Mouse (Mus musculus): ENCODE measurements around the gene Ap2a2.

Gene Ap2a2

DNA sequence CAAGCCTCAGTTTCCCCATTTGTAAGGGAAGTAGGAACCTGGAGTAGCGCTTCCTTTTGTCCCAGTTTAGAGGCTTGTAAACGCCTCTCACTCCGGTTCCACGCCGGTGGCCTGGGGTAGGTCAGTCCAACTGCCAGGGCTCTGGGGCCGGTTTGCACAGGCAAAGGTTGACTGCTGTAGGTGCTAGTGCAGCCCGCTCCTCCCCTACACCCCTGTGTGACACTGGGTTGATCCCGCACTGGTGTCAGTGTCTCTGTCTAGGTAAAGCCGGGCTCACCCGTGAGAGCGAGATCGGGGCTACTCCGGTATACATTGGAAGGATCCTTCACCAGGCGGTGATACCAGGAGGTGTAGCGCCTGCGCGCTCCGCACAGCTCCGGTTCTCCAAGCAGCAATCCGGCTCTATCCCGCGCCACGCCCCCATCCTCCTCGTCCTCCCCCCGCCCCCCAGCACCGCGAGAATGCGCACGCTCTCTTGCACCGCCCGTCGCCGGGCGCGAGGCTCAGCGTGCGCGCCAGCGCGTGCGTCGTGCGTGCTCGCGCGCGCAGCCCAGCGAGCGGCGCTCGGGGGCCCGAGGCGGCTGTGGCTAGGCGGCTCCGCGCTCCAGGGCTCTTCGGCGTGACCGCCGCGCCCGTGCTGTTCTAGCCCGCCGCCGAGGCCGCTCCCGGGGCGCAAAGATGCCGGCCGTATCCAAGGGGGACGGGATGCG, at the start of gene Ap2a2:
TSS of gene Ap2a2 (plus strand) at position 492 of the 710 bp plus-strand sequence.
- DNase-seq: peak; percentile 89 to 92

DNA sequence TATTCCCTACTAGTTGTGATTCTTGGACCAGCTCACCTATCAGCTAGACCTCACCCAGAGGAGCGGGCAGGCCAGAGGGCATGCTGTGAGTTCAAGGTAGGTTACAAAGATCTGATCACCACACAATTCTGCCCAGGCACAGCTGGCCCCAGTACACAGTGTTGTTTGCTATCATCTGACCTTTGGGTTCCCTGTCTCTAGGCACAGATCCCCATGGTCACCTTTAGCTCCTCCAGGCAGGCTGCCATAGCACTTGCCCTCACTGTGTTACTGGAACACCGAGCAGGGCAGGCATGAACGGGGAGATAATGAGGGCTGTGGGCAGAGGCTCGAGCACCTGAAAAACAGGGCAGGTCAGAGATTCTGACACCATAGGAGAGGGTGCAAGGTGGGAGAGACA, 44.3 kb upstream of the Ap2a2 start:
- DNase-seq: peak in 1 of 2 experiments; percentile 7

DNA sequence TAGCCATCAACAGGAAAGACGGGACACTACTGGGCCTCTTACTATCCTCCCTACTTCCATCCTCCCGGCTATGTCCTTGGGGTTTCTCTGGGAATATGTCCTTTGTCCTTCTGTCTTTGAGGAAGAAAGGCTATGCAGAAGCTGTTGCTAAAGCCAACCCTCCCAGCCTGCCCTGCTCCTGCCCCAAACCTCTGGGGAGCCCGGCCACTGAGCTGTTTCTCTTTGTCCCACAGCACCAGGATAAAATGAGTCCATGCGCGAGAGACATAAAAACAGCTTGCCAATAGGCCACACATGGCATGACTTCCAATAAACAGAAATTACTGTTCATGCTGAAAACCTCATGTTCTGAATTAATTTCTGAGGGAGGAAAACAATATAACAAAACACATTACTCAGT, 43.7 kb upstream of the Ap2a2 start:
- no peak for DNase-seq

DNA sequence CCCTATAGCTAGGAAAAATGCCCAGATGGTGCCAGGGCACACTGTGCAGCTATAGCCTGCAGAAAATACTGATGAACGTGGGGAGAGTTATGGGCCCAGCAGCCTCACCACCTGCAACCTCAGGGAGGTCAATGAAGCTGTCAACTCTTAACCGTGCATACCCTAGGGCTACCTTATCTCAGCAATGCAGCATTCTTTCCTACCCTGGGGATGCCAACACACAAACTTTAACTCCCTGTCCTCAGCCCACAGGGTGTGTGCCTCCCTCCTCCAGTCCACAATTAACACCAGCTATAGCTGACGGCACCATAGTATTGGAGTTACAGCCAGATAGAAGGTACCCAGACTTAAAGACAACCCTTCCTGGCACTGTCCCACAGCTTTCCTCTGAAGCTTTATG, 43.0 kb upstream of the Ap2a2 start:
- DNase-seq: no peak

DNA sequence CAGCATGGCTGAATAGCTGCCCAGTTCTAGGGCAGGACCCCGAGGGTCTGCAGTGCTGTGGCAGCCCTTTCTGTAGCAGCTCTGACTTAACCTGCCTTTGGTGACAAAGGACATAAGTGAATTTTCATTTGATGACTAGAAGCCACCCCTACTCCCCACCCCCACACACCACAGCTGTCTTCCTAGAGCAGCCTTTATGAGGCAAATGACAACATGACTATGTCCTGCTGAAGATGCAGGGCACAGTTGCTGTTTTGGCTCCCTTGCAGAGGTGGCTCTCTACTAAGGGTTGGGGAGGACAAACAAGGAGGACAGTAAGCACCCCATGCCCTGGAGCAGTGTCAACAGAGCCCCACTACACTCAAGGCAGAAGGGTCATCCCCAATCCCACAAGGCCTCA, 42.2 kb upstream of the Ap2a2 start:
- no peak for DNase-seq

DNA sequence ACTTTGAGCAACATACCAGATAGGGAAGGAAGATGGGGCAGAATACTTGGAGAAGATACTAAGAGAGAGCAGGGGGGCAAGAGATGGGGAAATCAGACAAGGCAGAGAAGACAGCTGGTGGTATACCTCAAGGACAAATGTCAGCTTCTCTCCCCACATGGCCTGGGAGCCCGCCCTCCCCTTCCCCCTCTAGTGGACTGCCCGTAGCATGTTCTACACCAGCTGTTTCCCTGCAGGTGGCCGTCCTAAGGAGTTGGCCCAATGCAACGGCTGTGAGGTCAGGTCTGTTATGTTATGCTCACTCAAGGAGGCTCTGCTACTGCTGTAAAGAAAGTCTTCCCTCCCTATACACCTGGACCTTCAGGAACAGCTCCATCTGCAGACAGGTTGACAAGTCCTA, 39.0 kb upstream of the Ap2a2 start:
- DNase-seq: no peak

DNA sequence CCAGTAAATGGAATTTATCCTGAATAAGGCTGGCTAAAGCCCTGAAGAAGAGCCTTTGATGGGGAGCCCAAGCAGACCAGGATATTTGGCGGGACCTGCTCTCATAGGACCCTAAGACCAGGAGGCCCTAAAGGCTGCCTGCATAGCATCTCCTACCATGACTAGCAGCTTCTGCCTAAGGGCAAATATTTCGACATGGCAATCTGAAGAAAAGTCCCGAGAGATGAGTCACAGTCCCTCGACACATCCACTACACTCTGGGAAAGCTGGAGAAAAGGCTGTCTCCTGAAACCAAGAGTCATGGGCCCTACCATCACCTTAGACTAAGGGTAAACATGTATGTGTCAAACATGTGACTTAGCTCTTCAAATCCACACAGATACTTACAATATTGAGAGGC, 37.7 kb upstream of the Ap2a2 start:
- no peak for DNase-seq

DNA sequence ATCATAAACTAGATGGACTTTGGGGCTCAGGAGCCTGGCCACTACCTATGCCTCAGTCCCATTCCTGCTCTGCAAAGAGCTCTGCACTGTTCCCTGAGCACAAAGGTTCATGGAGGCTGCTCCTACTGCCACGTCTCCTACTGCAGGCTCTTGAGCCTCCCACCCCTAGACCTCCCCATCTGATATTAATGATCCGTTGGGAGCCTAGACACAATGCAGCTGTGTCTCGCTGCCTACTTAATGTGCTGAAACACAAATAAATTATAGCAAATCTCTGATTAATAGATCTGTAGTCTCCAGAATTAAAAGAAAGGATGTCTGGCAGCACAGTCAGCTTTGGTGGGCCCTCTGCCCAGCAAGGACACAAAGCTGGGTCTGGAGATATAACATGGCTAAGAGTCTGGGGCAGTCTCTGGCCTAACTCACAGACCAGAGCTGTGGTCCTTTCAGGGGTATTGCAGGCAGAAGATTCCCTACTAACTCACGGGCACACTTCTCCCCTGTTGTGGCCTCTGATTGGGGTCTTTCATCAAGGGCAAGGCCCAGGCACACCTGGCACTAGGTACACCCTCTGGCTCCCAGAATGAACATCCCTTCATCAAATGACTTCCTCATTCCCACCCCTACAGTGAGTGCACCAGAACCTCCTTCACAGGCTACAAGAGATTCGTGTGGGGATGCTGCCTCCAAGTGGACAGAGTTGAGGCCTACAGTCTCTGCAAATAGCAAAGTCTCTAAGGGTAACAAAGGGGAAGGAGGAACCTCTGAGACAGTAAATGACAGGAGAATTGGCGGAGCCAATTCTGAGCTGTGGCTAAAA, 37.0 kb upstream of the Ap2a2 start:
- peak; percentile 77 to 79 for DNase-seq

DNA sequence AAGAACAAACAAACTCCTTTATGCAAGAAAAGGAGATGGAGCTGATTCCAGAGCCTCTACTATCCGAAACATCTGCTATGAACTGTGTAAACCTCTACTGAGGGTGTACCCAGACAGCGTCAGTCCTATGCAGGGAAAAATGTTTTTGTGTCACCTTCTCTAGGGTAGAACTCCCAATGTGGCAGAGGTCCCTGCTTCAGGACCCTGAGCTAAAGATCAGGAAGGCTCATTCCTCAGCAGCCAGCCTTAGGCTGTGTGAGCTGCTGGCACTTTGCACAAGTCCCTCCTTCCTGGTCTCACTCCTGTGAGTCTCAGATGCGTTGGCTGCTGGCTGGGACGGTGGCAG, 36.4 kb upstream of the Ap2a2 start:
- DNase-seq: no peak

DNA sequence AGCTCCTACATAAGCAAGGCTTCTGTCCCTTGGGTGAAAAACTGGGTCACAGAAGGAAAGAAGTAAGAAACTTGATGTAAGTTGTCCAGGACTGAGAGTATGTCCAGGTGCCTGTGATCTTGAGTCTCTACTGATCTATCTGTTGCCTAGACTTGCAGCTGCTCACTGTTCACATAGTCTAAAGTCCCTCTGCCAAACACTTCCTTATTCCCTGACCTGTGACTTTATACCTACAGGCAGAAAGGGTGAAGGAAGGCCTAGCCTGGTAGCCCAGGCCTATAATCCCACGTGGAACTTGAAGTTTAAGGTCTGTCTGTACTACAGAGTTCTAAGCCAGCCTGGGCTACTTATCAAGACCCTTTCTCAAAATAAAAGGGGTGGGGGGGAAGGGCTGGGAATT, 26.4 kb upstream of the Ap2a2 start:
- DNase-seq: no peak

DNA sequence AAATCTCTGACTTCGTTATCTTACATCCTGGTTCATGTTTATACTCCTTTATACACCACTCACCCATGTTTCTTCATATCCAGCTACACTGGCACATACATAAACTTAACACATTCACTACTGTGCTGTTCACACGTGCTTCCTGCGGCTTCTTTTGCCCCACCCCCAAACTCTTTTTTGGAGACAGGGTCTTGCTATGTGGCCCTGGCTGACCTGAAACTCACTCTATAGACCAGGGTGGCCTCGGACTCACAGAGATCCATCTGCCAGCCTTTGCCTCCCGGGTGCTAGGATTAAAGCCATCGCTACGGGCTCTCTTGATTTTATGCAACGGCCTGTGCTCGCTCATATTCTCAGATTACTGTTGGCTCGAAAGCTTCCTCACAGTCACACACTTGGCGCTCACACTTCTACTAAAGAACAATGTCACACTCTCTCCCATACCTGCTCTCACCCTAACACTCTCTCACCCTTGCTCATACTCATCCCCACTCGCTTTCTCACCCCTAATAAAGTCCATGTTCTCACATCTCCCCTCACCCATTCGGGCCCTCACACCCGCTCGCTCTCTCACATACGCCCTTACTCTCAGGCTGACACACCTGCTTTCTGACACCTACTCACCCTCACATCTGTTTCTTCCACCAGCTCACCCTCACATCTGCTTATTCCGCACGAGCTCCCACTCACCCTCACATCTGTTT, 23.0 kb upstream of the Ap2a2 start:
- no peak for DNase-seq

DNA sequence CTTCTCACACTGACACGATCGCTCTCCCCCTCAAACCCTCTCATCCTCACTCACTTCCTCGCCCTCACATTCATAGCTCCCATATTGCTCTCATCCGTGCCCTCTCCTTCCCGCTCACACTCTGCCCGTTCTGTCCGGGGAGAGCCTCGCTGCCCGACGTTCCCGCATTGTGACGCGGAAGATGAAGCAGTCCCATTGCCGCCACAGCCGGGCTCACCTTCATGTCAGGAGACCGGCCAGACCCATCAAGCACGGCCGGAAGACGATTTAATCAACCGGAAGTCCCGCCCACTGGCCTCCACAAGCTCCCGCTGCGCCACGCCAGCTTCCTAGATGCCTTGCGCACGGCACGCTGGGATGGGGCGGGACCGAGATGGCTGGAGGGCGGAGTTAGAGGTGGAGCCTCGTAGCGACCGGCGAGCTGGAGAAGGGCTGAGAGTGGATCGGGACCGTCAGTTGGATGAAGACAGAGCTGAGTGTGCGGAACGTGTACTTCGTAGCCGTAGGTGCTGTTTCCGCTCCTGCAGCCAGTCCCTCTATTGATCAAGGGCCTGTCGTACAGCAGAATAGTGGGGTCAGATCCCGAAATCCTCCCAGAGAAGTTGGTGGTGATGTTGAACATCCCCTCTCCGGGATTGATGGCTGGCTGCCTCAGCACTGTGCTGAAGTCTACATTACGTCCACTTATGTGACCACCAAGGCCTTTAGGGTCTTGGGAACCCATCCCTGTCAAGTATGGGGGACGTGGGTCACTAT, 22.2 kb upstream of the Ap2a2 start, which contains the start of gene Chid1:
TSS of gene Chid1 (minus strand) at position 302 of the 756 bp plus-strand sequence.
- peak; percentile 99 for DNase-seq

DNA sequence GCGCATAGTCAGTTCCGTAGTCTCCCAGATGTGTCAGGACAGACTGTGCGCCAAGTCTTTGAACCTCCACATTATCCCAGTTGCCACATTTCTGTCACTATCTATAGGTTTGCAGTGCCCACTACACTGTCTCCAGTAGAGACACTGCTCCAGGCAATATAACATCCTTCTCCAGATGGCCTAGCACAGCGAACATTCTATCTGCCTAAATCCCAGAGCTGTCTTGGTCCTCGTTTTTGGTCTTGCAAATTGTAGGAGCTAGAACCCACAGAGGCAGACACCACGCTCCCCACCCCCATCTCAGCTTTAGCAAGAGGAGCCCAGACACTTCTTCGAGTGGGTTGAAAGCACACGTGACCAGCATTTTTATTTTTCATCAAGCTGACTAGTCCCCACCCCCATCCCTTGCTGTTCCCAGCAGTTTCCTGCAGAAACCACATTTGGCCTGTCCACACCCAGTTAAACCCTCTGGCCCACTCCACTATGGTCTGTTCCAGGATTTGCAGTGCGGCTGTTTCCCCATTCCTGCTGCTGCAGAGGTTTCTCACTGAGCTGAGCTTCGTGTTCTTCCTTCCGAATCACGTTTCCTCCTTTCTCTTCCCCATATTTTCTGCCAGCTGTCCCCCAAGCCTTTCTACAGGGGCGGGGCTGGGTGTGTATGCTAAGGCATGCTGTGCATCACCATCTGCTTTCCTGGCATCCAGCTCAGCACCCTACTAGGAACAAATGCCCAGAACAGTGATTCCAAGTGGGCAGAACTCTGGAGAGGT, 21.5 kb upstream of the Ap2a2 start:
- DNase-seq: peak; percentile 75 to 78

DNA sequence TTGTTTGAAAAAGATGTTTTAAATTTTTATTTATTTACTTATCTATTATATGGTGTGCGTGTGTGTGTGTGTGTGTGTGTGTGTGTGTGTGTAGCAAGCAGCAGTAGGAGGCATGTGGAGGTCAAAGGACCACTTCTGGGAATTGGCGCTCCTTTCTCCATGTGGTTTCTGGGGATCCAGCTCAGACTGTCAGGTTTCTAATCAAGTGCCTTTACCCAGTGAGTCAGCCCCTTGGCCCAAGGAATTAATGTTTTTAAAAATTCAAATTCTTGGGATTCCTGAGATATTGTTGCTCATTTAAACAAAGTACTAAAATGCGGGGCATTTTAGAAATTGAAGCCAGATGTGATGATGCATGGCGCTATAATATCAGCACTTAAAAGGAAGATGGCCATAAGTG, 20.3 kb upstream of the Ap2a2 start:
- no peak for DNase-seq

DNA sequence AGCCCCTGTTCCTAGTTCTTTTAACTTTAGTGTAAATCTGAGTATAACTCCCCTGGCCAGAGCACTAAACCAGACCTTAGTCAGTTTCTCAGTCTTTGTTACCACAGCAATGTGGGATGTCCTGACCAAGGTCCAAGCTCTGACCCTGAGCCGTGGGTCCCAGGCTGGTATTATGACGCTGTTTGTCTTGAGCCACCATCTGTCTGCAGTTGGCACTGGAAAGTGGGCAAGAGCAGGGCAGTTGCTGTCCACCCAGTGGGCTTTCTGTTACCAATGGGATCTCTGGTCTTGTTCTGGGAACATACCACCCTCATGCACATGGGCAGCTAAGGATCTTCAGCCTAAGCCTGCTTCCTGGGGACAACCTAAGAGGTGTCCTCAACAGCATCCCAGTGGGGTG, 19.4 kb upstream of the Ap2a2 start:
- DNase-seq: no peak

DNA sequence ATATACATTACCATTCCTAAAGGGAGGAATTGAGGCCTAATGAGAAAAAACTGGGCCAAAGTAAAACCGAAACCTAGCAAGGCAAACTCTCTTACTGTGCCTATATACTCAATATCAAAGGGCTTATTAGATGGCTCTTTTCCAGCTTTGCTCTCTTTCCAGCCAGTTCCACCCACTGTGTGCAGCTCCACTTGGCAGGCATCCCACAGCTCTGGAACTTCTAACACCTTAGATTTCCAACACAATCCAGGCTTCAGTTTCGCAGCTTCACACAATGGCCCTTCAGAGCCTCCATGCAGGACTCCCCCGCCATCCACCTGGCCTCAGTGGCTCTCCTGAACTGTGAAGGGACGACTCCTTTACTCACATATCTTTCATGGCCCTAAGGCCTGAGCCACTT, 17.3 kb upstream of the Ap2a2 start:
- no peak for DNase-seq

DNA sequence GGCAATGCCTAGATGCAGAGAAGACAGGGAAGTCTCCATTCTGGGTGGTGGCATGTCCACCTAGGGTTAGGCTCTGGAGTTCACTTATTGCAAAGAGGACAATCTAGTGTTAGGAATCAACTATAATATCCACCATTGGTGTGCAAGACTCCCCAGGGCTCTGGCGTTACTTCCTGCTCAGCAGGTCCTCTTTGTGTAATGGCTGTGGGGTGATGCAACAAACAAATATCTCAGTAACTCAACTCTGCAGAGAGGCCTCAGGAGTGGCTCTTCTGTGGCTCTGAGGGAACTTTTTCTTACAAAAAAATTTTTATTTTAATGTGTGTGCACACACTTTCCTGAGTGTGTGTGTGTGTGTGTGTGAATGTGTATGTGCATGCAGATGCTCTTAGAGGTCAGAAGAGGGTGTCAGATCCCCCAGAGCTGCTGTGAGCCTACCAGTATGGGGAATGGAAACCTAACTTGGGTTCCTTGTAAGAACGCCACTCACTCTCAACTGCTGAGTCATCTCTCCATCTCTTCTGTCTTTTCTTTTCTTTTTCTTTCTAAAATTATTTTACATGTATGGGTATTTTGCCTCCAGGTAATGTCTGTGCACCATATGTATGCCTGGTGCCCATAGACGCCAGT, 12.4 kb upstream of the Ap2a2 start:
- DNase-seq: peak in 1 of 2 experiments; percentile 40

DNA sequence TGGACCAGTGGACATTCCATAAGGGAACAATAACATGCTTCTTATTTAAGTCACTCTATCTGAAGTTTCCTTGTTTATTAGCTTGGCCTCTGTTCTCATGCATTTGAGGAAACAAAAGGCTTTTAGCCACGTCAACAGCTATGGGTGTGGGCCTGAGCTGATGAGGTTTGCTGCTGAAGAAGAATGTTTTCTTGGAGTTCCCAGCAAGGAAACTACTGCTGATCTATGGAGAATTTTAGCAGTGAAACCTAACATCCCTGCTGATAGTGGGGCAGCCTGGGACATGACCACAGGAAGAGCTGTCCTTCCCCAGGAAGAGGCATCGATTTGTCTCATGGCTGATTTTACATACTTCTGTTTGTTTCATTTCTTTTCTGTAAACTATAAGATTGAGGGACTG, 11.5 kb upstream of the Ap2a2 start:
- no peak for DNase-seq

DNA sequence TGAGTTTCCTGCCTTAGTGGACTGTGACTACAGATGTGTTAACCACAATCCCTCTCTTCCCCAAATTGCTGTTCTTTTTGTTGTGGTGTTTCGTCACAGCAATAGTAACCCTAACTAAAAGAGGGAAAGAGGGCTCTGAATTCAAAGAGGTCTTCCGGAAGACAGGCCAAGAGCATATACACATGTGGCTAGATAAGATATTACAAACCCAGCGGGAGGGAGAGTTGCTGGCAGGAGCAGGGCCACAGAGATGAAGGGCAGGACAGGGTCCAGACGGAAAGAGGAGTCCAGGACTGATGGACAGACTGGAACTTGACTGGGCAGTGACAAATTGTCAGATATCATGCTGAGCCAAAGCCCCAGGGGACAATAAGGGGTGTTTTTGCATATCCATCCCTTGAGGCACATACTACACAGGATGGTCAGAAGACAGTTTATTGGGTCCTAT, 3.6 kb upstream of the Ap2a2 start:
- no peak for DNase-seq

DNA sequence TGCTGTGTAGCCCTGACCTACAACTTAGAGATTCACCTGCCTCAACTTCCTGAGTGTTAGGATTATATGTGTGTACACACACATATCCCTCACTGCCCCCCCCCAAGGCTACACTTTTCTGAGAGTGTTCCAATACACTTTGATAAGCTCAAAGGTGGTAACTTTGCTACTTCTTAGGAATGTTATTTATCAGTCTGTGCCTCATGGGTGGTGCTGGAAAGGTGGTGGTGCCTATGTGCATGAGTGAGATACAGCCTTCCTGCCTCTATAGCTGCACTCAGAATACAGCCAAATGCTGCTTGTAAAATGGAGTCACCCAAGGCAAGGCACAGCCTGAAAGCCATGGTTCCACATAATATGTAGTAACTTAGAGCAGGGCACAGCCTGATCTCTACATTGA, 3.0 kb upstream of the Ap2a2 start:
- DNase-seq: no peak

DNA sequence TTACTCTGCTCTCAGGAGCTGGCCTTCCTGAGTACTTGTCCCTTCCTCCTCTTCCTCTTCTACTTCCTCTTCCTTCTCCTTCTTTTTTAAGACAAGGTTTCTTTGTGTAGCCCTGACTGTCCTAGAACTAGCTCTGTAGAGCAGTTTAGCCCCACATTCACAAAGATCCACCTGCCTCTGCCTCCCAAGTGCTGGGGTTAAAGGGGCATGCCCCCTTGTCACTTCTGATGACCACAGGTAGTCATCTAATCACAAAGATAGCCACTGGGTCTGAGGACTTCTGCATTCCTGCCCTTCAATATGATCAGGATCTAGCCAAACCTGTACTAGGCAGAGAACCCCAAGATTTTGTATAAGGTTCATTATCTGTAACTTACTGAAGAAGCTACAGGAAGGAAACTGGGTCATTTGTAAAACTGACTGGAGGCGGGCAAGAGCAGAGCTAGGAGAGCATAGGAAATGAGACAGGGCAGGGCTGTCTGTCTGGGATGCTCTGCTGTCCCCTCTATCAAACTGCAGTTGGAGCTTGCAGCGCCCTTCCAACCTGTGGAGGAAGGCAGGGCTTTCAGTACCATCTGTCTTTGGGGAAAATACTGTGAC, 2.1 kb upstream of the Ap2a2 start:
- DNase-seq: no peak

Data from lung, adult 18-20 months (tissue).